Mouse (Mus musculus): ENCODE measurements around the gene Tmem80. TPM values are rescaled to one million over a fixed set of nuclear protein-coding genes. Genes with fewer than 3 reads are reported as not detected.

Tmem80 gene
- polyA plus RNA-seq, 1 experiment from 2014 or later = 53.1 TPM

- ATAC-seq = no peak; the same call in 1 of the 2 replicates
- Histone ChIP-seq H3K9me3 (replicated peaks; ENCODE audit: control insufficient read depth, low read length, poor library complexity, severe bottlenecking) (no peaks in the 10 kb centered on the region), H3K4me3 (ENCODE audit: low read depth, low read length) (no peak overlapping the region)
These were observed 35.7 kb downstream of the Tmem80 start for GRCm38 (mm10) chr7:141363106-141363751.

DNA sequence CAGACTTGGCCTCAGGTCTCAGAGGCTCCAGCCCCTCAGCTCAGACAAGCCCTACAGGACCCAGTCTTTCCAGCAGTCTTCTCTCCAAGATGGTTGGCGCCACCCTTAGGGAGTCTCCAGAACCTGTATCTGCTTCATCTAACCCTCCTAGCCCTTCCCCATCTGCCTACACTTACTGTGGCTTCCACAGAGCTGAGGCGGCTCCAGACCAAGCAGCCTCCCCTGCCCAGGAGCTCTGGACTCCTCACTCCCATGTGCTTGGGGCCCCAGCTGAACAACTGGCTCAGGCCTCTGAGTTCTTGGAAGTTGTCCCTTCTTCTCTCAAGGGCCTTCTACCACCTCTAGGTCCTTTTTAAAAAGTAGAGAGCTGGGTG, 36.2 kb downstream of the Tmem80 start:
- no peak; the same call in 1 of the 2 replicates for ATAC-seq
- 79% methylated on average over 2 of the region's 2 CpGs for WGBS
- H3K4me1 ChIP-seq (ENCODE audit: control insufficient read depth, insufficient read depth, low read length) = no peaks in the 10 kb centered on the region

More at GRCm38 (mm10) chr7:141363106-141363751, 35.7 kb downstream of the Tmem80 start:
- H3K4me1 ChIP-seq (ENCODE audit: control insufficient read depth, insufficient read depth, low read length) = no peaks in the 10 kb centered on the region
- peaks cover 6% of the 10 kb centered on the region; the same call in 1 of the 2 replicates for H3K27me3 ChIP-seq (ENCODE audit: control insufficient read depth, insufficient read depth, low read depth, low read length)
- H3K9ac ChIP-seq (ENCODE audit: low read depth, low read length) = no peak overlapping the region
- H3K36me3 ChIP-seq (ENCODE audit: control insufficient read depth, insufficient read depth, low read length) = no peaks in the 10 kb centered on the region
- WGBS = 57% methylated on average over 4 of the region's 4 CpGs
- no peak overlapping the region for H3K4me2 ChIP-seq (ENCODE audit: low read length)
- H3K27ac ChIP-seq (ENCODE audit: low read length) = no peak overlapping the region

DNA sequence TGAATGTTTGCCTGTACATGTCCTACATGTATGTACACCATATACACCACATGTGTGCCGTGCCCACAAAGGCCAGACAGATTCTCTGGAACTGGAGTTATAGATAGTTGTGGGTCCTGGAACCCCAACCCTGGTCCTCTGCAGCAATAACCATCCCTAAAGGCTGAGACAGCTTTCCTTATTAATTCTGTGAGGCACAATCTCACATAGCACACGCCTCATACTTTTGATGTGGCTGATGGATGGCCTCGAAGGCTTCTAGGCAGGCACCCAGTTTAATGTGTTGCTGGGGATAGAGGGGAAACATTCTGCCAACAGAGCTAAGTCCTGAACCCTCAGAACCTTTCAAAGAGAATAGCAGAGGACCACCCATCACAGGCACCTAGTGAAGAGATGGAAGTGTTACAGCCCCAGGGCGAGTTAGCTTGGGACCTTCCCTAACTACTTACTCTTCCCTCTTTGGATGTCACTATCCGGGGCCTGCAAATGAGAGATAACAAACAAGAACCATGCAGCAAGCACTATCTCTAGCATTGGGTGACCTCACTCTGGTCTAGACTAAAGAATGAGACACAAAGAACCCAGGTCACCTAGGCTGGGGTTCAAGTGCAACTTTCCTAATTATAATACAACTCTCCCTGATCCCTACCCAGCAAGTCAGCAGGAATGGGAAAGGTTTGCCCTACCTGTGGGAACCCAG, 37.0 kb downstream of the Tmem80 start:
- Histone ChIP-seq H3K4me2 (ENCODE audit: low read length) (no peak overlapping the region), H3K36me3 (ENCODE audit: control insufficient read depth, insufficient read depth, low read length) (no peaks in the 10 kb centered on the region), H3K4me3 (ENCODE audit: low read depth, low read length) (no peak overlapping the region), H3K9me3 (replicated peaks; ENCODE audit: control insufficient read depth, low read length, poor library complexity, severe bottlenecking) (no peaks in the 10 kb centered on the region), H3K4me1 (ENCODE audit: control insufficient read depth, insufficient read depth, low read length) (no peaks in the 10 kb centered on the region), H3K27me3 (ENCODE audit: control insufficient read depth, insufficient read depth, low read depth, low read length) (peaks cover 6% of the 10 kb centered on the region; the same call in 1 of the 2 replicates), H3K9ac (ENCODE audit: low read depth, low read length) (no peak overlapping the region), H3K27ac (ENCODE audit: low read length) (no peak overlapping the region)
- ATAC-seq = no peak
- WGBS = 86% methylated on average over 5 of the region's 5 CpGs

More for the DNA sequence above, 36.2 kb downstream of the Tmem80 start:
- Histone ChIP-seq H3K36me3 (ENCODE audit: control insufficient read depth, insufficient read depth, low read length) (no peaks in the 10 kb centered on the region), H3K4me3 (ENCODE audit: low read depth, low read length) (no peak overlapping the region), H3K9ac (ENCODE audit: low read depth, low read length) (no peak overlapping the region), H3K27ac (ENCODE audit: low read length) (no peak overlapping the region), H3K4me2 (ENCODE audit: low read length) (no peak overlapping the region), H3K9me3 (replicated peaks; ENCODE audit: control insufficient read depth, low read length, poor library complexity, severe bottlenecking) (no peaks in the 10 kb centered on the region), H3K27me3 (ENCODE audit: control insufficient read depth, insufficient read depth, low read depth, low read length) (peaks cover 6% of the 10 kb centered on the region; the same call in 1 of the 2 replicates)

DNA sequence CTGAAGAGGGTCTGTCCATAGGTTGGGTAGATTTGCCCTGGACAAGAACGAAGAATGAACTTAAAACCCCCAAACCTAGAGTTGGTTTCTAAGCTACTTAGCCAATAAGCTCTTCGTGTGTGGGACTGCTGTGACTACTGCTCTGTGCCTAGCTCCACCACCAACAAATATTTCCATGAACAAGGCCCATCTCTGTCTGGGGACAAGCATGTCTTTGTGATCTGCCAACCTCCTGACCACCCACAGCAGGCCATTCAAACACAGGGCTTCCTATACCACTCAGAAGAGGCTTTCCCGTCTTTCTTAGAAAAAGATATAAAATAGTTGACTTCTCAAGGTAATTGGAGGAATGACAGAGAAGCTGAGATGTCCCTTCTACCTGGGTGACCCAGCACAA, 37.5 kb downstream of the Tmem80 start:
- H3K27ac ChIP-seq (ENCODE audit: low read length) = no peak overlapping the region
- no peak overlapping the region for H3K9ac ChIP-seq (ENCODE audit: low read depth, low read length)
- H3K4me1 ChIP-seq (ENCODE audit: control insufficient read depth, insufficient read depth, low read length) = no peaks in the 10 kb centered on the region
- ATAC-seq = no peak
- H3K36me3 ChIP-seq (ENCODE audit: control insufficient read depth, insufficient read depth, low read length) = no peaks in the 10 kb centered on the region
- H3K9me3 ChIP-seq (replicated peaks; ENCODE audit: control insufficient read depth, low read length, poor library complexity, severe bottlenecking) = no peaks in the 10 kb centered on the region
- no peak overlapping the region for H3K4me3 ChIP-seq (ENCODE audit: low read depth, low read length)
- peaks cover 6% of the 10 kb centered on the region; the same call in 1 of the 2 replicates for H3K27me3 ChIP-seq (ENCODE audit: control insufficient read depth, insufficient read depth, low read depth, low read length)
- no peak overlapping the region for H3K4me2 ChIP-seq (ENCODE audit: low read length)
- 62% methylated on average over 3 of the region's 3 CpGs for WGBS

GRCm38 (mm10) chr7:141367358-141367757, 39.8 kb downstream of the Tmem80 start:
- Histone ChIP-seq H3K27me3 (ENCODE audit: control insufficient read depth, insufficient read depth, low read depth, low read length) (no peaks in the 10 kb centered on the region), H3K4me3 (ENCODE audit: low read depth, low read length) (no peak overlapping the region), H3K9ac (ENCODE audit: low read depth, low read length) (no peak overlapping the region), H3K4me1 (ENCODE audit: control insufficient read depth, insufficient read depth, low read length) (no peaks in the 10 kb centered on the region), H3K4me2 (ENCODE audit: low read length) (no peak overlapping the region), H3K9me3 (replicated peaks; ENCODE audit: control insufficient read depth, low read length, poor library complexity, severe bottlenecking) (no peaks in the 10 kb centered on the region), H3K36me3 (ENCODE audit: control insufficient read depth, insufficient read depth, low read length) (no peaks in the 10 kb centered on the region), H3K27ac (ENCODE audit: low read length) (no peak overlapping the region)
- ATAC-seq = no peak
- 86% methylated on average over 4 of the region's 4 CpGs for WGBS

DNA sequence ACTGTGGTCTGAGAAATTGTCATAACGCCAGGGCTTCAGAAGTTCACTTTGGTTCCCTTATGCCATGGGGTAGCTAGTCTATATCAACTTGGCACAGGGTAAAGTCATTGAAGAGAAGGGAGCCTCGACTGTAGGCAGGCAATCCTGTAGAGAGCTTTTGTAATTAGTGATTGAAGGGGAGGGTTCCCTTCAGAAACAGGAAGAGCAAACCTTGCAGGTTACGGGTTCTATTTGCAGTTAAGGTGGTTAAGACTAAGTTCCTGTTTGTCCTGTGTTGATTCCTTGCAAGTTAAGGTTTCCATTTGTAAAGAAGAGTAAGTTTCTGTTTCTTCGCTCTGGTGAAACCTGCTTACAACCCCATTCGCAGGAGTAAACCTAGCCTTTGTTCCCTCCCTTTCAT, 42.4 kb downstream of the Tmem80 start:
- Histone ChIP-seq H3K4me3 (ENCODE audit: low read depth, low read length) (no peak overlapping the region), H3K27ac (ENCODE audit: low read length) (no peak overlapping the region), H3K36me3 (ENCODE audit: control insufficient read depth, insufficient read depth, low read length) (no peaks in the 10 kb centered on the region), H3K4me1 (ENCODE audit: control insufficient read depth, insufficient read depth, low read length) (no peaks in the 10 kb centered on the region), H3K27me3 (ENCODE audit: control insufficient read depth, insufficient read depth, low read depth, low read length) (no peaks in the 10 kb centered on the region), H3K9me3 (replicated peaks; ENCODE audit: control insufficient read depth, low read length, poor library complexity, severe bottlenecking) (no peaks in the 10 kb centered on the region), H3K9ac (ENCODE audit: low read depth, low read length) (no peak overlapping the region), H3K4me2 (ENCODE audit: low read length) (no peak overlapping the region)
- 74% methylated on average over 5 of the region's 5 CpGs for WGBS
- no peak for ATAC-seq

DNA sequence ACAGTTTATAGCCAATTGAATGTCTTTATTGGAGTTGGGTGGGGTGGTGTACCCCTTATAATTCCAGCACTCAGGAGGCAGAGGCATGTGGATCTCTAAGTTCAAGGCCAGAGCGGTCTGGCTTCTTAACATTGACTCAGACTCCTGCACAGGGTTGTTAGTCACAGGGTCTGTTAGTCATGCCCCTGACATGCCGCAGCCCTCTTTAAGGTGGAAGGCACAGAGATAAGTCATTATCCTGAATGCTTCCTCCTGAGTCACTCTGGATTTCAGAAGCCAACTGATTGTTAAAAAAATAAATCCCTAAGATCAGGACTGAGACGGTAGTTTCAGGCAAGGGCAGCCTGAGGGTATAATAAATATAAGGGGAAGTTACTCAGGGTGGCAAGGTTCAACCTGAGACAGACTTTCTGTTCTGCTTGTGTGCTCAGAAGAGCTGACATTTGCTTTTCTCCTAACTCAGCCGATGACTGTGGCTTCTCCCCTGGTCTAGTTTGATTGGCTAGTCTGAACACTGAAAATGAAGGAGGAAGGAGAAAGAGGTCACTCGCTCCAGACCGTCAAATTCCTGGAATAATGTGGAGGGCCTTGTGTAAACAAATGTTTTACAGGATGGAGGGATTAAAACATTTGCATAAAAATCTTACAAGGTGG, 44.5 kb downstream of the Tmem80 start:
- H3K36me3 ChIP-seq (ENCODE audit: control insufficient read depth, insufficient read depth, low read length) = no peaks in the 10 kb centered on the region
- no peaks in the 10 kb centered on the region for H3K4me1 ChIP-seq (ENCODE audit: control insufficient read depth, insufficient read depth, low read length)
- H3K9ac ChIP-seq (ENCODE audit: low read depth, low read length) = no peak overlapping the region
- 73% methylated on average over 6 of the region's 6 CpGs for WGBS
- no peak overlapping the region for H3K27ac ChIP-seq (ENCODE audit: low read length)
- no peaks in the 10 kb centered on the region for H3K9me3 ChIP-seq (replicated peaks; ENCODE audit: control insufficient read depth, low read length, poor library complexity, severe bottlenecking)
- no peaks in the 10 kb centered on the region for H3K27me3 ChIP-seq (ENCODE audit: control insufficient read depth, insufficient read depth, low read depth, low read length)
- ATAC-seq = no peak
- no peak overlapping the region for H3K4me2 ChIP-seq (ENCODE audit: low read length)
- H3K4me3 ChIP-seq (ENCODE audit: low read depth, low read length) = no peak overlapping the region

- Histone ChIP-seq H3K27me3 (ENCODE audit: control insufficient read depth, insufficient read depth, low read depth, low read length) (no peaks in the 10 kb centered on the region), H3K4me3 (ENCODE audit: low read depth, low read length) (no peak overlapping the region), H3K9ac (ENCODE audit: low read depth, low read length) (no peak overlapping the region), H3K36me3 (ENCODE audit: control insufficient read depth, insufficient read depth, low read length) (no peaks in the 10 kb centered on the region), H3K4me1 (ENCODE audit: control insufficient read depth, insufficient read depth, low read length) (no peaks in the 10 kb centered on the region), H3K27ac (ENCODE audit: low read length) (no peak overlapping the region), H3K9me3 (replicated peaks; ENCODE audit: control insufficient read depth, low read length, poor library complexity, severe bottlenecking) (no peaks in the 10 kb centered on the region), H3K4me2 (ENCODE audit: low read length) (no peak overlapping the region)
- WGBS = 24% methylated on average over 6 of the region's 6 CpGs
- ATAC-seq = no peak
These were observed 46.1 kb downstream of the Tmem80 start for GRCm38 (mm10) chr7:141373611-141374010.

- Histone ChIP-seq H3K4me1 (ENCODE audit: control insufficient read depth, insufficient read depth, low read length) (no peaks in the 10 kb centered on the region), H3K4me2 (ENCODE audit: low read length) (no peak overlapping the region), H3K9ac (ENCODE audit: low read depth, low read length) (no peak overlapping the region), H3K9me3 (replicated peaks; ENCODE audit: control insufficient read depth, low read length, poor library complexity, severe bottlenecking) (no peaks in the 10 kb centered on the region), H3K36me3 (ENCODE audit: control insufficient read depth, insufficient read depth, low read length) (no peaks in the 10 kb centered on the region), H3K27me3 (ENCODE audit: control insufficient read depth, insufficient read depth, low read depth, low read length) (no peaks in the 10 kb centered on the region), H3K4me3 (ENCODE audit: low read depth, low read length) (no peak overlapping the region), H3K27ac (ENCODE audit: low read length) (no peak overlapping the region)
- no peak for ATAC-seq
These were observed 46.9 kb downstream of the Tmem80 start for GRCm38 (mm10) chr7:141374399-141374798.

All from midbrain, embryonic 16.5 days (tissue).